Mouse (Mus musculus) thymus, adult 2 months (tissue): ENCODE measurements around the gene Zfp62.

Experiments
- CTCF ChIP-seq: fragments of 200-500 bp; IDR thresholded peaks from 2 replicates; pipeline ENCODE4 v1.5.1; 2012; ENCODE audit warnings: mild to moderate bottlenecking, control low read depth, low read length, moderate library complexity, borderline replicate concordance; ENCODE audit not compliant: control insufficient read depth, poor library complexity, insufficient read depth; ENCODE audit errors: extremely low read depth
- POLR2A ChIP-seq: fragments of 200-500 bp; IDR thresholded peaks from 2 replicates; pipeline ENCODE4 v1.6.1; 2012; ENCODE audit warnings: mild to moderate bottlenecking, low read length, control low read depth, moderate library complexity; ENCODE audit not compliant: control insufficient read depth, poor library complexity, insufficient read depth; ENCODE audit errors: extremely low read depth

- TF ChIP-seq CTCF (no peak), POLR2A (no peak)
Measured at GRCm38 (mm10) chr11:49207495-49207894, 4.4 kb downstream of the Zfp62 start.
